Mouse (Mus musculus): Measurements from ENCODE around the gene Etl4.
"Not testable (repeated sequence)": the region's sequence is repeated elsewhere in the genome, so short reads cannot be mapped to it uniquely, and the experiment has no call there.

The Etl4 gene

GRCm38 (mm10) chr2:20167073-20167472 lies 257.5 kb downstream of the Etl4 start:
- no peak for DNase-seq (ENCODE audit: low read depth, low spot score)

DNA sequence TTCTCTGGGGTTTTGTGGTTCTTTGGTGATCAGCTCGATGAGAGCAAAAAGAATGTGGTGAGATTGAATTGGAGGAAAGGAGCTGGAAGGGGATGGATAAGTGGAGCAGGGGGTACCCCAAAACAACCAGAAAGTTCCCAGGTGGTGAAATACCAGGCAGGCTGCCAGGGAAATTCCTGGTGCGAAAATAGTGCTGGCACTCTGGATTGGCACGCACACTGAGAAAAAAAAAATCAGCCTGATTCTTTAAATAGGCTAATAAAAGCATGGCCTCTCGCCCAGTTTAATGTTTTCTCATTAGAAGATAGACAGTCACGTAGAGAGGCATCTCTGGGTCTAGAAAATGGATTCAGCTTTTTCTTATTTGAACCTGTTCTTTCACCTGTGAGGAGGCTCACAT lies 258.0 kb downstream of the Etl4 start:
- DNase-seq (ENCODE audit: low read depth, low spot score): no peak

GRCm38 (mm10) chr2:20168156-20168555 lies 258.6 kb downstream of the Etl4 start:
- no peak for DNase-seq (ENCODE audit: low read depth, low spot score)

DNA sequence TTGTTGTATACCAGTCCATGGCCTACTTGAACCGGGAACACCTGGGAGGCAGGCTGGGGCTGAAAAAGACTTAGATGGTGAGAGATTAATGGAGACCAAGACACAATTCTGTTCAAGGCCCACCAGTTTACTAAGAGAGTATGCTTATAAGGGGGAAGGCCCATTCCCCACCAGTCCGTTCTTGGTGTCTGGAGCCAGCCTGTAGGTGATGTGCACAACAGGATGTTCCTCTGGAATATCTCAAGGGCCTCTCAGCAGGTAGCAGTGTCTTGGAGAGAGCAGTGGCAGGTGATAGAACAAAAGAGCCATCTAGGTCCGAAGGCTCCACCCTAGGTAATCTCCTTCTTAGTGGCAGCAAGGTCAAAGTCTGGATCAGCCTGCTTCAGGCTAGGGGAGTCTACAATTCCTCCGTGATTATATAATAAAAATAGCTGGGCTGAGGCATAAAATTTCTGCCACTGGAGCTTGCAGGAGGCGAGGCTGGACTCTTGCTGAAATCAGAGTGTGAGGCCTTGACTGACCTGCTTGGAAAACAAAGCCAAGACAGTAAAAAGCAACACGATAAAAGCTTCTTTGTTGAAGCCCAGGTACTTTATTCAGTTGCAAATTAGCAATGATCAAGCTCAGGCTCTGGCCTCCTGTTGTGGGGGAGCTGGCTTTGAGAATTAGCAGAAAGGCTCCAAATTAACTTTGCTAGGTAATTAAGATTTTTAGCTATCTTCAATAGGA lies 267.0 kb downstream of the Etl4 start:
- not testable (repeated sequence) for DNase-seq (ENCODE audit: low read depth, low spot score)

- not testable (repeated sequence) for DNase-seq (ENCODE audit: low read depth, low spot score)
Measured at GRCm38 (mm10) chr2:20177236-20177635, 267.7 kb downstream of the Etl4 start.

DNA sequence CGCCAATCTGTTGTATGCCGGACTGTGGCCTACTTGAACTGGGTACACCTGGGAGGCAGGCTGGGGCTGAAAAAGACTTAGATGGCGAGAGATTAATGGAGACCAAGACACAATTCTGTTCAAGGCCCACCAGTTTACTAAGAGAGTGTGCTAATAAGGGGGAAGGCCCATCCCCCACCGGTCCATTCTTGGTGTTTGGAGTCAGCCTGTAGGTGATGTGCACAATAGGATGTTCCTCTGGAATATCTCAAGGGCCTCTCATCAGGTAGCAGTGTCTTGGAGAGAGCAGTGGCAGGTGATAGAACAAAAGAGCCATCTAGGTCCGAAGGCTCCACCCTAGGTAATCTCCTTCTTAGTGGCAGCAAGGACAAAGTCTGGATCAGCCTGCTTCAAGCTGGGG lies 271.0 kb downstream of the Etl4 start:
- DNase-seq (ENCODE audit: low read depth, low spot score): not testable (repeated sequence)

DNA sequence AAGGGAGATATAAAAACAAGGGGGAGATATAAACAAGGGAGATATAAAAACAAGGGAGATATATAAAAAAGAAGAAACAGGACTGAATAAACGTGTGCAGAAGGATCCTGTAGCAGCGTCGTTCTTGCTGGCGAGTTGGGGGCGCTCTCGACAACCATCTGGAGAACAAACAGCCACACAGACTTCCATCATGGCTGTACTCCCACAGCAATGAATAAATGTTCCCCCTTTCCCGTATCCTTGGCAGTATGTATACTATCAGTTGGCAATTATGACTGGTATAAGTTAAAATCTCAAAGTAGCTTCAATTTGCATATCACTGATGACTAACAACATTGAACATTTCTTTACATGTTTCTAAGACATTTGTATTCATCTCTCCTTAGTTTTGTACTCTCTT lies 277.6 kb downstream of the Etl4 start:
- DNase-seq (ENCODE audit: low read depth, low spot score): not testable (repeated sequence)

- DNase-seq (ENCODE audit: low read depth, low spot score): no peak
Measured at GRCm38 (mm10) chr2:20203011-20203410, 293.4 kb downstream of the Etl4 start.

DNA sequence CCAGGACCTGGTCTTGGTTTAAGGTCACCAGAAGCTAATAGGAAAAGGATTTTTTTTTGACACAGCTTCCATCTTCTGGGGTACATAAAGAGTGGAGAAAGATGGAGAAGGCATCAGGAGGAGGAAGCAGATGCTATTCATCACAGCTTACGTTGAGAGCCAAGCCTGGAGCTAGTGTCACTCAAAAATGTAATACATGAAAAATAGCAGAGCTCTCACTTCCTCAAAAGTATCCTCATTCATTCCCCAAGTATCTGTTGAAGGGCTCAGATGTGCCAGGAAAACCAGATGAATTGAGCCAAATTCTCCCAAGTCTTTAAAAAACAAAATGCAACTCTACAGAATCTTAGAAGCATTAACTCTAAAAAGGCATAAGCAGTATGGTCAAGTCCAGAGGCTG lies 297.1 kb downstream of the Etl4 start:
- no peak for DNase-seq (ENCODE audit: low read depth, low spot score)

DNA sequence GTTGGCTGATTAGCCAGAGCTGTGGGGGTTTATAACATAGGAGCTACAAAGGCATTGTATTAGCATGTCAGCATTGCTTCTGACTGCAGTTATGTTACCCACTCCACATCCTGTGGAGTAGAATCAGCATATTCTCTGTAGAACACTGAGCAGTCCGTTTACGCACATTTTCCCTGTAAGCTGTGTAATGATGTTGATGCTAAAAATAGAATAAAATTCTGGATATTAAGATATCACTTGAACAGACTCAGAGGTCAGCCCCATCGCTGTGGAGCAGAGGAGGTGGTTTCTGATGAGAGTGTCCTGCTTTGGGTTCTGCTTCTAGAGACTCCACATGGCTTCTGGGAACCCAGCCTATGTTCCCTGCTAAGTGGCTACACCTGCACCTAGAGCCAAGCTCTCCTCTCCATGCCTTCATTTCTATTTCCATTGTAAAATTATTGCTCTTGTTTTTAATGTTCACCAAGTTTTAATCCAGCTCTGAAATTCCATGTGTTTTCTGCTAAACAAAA lies 299.2 kb downstream of the Etl4 start:
- no peak for DNase-seq (ENCODE audit: low read depth, low spot score)

DNA sequence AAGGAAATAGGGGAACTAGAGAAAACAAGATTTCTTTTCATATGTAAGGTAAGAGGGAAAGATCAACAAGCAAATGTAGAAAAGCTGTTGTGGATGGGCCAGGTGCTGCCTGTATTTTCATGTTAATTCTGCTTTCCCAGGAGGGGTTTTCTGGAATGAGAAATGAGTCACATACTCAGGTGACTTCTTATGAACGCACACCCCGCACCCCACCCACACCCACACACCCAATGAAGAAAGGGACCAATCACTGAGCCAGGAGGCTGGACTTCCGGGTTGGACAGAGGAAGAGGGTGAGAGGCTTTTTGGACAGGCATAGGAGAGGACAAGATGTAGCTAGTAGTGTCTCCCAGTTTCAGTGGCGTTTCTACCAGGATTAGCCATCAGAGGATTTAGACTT lies 299.8 kb downstream of the Etl4 start:
- DNase-seq (ENCODE audit: low read depth, low spot score): peak; percentile 13

DNA sequence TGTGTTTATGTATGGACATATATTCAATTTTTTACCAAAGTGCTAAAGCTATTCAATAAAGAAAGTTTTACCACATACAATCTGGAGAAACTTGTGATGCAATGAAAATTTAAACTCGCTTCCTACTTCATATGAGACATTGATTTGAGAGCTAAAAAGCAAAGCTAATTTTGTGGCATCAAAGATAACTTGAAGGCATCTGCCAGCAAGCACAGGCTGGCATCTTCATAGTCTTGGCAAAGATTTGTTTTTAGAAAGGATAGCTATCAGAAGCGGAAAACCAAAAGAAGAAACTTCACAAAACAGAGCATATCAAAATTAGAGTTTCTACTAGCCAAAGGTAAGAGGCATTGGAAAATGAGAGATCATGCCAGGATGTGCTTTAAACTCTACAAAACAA lies 306.7 kb downstream of the Etl4 start:
- DNase-seq (ENCODE audit: low read depth, low spot score): no peak

DNA sequence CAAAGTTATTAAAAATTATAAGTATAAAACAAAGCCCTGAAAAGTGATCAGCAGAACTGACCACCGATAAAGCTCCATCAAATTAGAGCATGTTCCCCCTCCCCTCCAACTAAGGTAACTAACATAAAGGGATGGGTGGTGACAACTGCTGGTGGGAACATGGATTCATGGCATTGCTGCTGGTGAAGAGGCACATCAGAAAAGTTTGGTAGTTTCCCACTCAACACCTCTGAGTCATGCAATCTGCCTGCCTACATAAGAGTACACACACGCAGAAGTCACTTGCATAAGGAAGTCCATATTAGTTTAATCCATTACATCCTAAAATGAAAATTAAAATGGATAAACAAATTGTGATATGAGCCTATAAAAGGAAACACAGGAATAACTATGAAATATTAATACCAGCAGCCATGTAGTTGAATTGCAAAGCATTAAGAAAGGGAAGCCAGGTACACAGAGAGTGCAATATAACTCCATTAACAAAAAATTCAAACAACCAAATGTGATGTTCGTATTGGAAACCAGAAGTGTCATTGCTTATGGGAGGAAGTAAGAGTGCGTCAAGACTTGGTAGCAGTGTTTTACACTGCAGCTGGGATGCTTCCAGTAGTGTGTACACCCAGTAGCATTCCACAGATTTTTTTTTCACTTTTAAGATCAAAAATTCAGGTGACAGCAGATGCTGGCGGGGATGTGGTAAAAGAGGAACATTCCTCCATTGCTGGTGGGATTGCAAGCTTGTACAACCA lies 307.3 kb downstream of the Etl4 start:
- DNase-seq (ENCODE audit: low read depth, low spot score): no peak

- DNase-seq (ENCODE audit: low read depth, low spot score): no peak
Measured at GRCm38 (mm10) chr2:20231371-20231770, 321.8 kb downstream of the Etl4 start.

- DNase-seq (ENCODE audit: low read depth, low spot score): no peak
Measured at GRCm38 (mm10) chr2:20248043-20248664, 338.6 kb downstream of the Etl4 start.

DNA sequence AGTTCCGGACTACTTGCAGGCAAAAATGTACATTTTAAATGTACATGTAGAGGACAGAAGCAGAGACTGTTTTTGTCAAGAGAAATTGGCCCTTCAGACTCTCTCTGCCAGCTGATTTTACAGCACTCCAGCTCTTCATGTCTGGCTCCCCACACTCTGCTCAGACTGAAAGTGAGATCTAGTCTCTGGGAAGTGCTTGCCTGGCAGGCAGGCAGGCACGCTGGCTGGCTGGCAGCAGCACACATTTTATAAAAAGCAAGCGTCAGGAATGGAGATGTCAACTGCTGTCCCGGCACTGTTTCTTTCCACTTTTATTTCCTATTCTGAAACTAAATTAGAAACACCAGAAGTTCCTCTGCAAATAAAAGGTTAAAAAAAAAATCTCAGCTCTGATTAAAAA lies 339.8 kb downstream of the Etl4 start:
- no peak for DNase-seq (ENCODE audit: low read depth, low spot score)

DNA sequence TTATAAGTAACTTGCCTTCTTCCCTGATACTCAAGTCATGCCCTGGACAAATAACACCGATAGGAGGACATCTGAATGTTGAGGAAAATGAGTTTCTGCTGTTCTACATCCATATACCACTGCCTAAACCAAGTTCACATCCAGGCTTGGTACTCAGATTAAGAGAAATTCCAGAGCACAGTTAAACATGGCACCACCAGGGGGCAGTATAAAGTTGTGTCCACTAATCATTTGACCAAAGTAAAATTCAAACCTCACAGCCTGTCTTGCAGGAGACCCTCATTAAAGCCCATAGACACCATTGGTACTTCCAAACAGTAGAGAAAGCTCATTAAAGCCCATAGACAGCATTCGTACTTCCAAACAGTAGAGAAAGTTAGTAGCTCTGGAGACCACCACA lies 366.5 kb downstream of the Etl4 start:
- peak; percentile 40 for DNase-seq (ENCODE audit: low read depth, low spot score)

DNA sequence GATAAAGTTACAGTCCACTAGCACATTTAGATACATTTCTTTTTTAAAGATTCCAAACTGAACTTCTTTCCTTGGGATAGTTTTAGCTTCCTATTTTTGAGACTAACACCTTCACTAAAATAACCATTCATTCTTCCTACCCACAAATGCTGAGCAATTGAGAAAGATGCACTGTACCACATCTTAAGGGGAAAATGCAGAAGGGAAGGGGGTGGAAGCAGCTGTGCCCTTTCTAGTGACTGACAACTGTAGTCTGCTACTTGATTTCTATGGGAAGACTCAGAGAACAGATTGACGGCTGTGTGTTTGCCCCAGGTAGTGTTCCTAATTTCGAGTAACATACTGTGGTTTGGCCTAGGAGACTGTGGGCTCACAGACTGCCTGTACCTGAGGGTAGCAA lies 372.3 kb downstream of the Etl4 start:
- no peak for DNase-seq (ENCODE audit: low read depth, low spot score)

GRCm38 (mm10) chr2:20284425-20284824 lies 374.8 kb downstream of the Etl4 start:
- no peak for DNase-seq (ENCODE audit: low read depth, low spot score)

- no peak for DNase-seq (ENCODE audit: low read depth, low spot score)
Measured at GRCm38 (mm10) chr2:20290982-20291740, 381.6 kb downstream of the Etl4 start.

GRCm38 (mm10) chr2:20291741-20292110 lies 382.1 kb downstream of the Etl4 start:
- DNase-seq (ENCODE audit: low read depth, low spot score): no peak

- DNase-seq (ENCODE audit: low read depth, low spot score): no peak
Measured at GRCm38 (mm10) chr2:20293336-20293735, 383.8 kb downstream of the Etl4 start.
